Mouse (Mus musculus): ENCODE measurements around the gene Hsp90b1. TPM values are rescaled to one million over a fixed set of nuclear protein-coding genes. Genes with fewer than 3 reads are reported as not detected.

Hsp90b1 gene
- polyA plus RNA-seq, 2 experiments, result 140 to 214 TPM

GRCm38 (mm10) chr10:86705922-86706752, 828 bp upstream of the Hsp90b1 start:
- H3K36me3 ChIP-seq (replicated peaks; ENCODE audit: control insufficient read depth, insufficient read depth, low read depth), result peaks cover 23% of the 10 kb centered on the region
- peak overlapping the region; percentile 80 for H3K27ac ChIP-seq
- H3K9ac ChIP-seq (replicated peaks), result peak overlapping the region; percentile 86
- no peaks in the 10 kb centered on the region for H3K9me3 ChIP-seq (ENCODE audit: control insufficient read depth, low read length)
- peaks cover 17 to 26% of the 10 kb centered on the region in 2 experiments for H3K4me1 ChIP-seq (replicated peaks; ENCODE audit: control insufficient read depth in 2 of 2, insufficient read depth in 2 of 2, low read length in 1 of 2)
- H3K4me3 ChIP-seq (ENCODE audit: insufficient read depth in 1 of 2, low read depth in 2 of 2, low read length in 2 of 2), result peak overlapping the region; percentile 76 to 81
- peak; percentile 79 for ATAC-seq (ENCODE audit: insufficient read depth)
- TF ChIP-seq CTCF (IDR thresholded peaks at IDR 0.05; ENCODE audit: low read depth) (no peak), EP300 (IDR thresholded peaks at IDR 0.05; ENCODE audit: low read depth) (no peak)
- WGBS (ENCODE audit: insufficient replicate concordance), result 1% methylated on average over 33 of the region's 33 CpGs
- no peaks in the 10 kb centered on the region for H3K27me3 ChIP-seq (ENCODE audit: control insufficient read depth, insufficient read depth, low read length)
- DNase-seq (ENCODE audit: low read depth in 3 of 3, low spot score in 3 of 3), result peak; percentile 82 to 91 (median 83)
- H3K4me2 ChIP-seq (ENCODE audit: low read depth), result peak overlapping the region; percentile 82

DNA sequence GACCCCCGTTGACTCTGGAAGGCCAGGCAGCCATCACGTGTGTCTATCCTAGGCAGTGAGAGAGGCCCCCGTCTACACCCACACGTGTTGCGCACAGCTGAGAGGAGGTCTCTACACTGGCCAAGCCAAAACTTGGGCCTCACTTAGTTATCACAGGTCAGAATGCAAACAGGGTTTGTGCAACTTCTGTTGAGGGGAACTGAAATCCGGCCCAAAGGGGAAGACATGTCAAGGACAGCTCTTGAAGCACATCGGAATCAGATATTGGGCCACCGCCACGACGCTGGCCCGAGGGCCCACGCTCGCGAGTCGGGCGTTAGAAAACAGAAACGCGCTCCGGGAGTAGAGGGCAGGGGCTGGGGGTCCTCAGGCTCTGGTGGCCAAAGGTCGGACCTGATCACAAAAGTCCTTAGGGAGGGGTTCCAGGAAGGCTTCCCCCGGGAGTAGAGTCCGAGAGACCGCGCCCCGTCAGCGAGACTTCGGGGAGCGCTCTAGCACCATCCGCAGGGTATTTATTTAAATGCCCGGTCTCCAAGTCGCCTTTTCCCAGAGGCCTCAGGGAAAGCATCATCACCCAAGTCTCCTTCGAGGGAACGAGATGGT, 619 bp downstream of the Hsp90b1 start:
- Histone ChIP-seq H3K9me3 (ENCODE audit: control insufficient read depth, low read length) (no peaks in the 10 kb centered on the region), H3K4me1 (replicated peaks; ENCODE audit: control insufficient read depth in 2 of 2, insufficient read depth in 2 of 2, low read length in 1 of 2) (peaks cover 17 to 29% of the 10 kb centered on the region in 2 experiments), H3K27me3 (ENCODE audit: control insufficient read depth, insufficient read depth, low read length) (no peaks in the 10 kb centered on the region), H3K9ac (replicated peaks) (peak overlapping the region; percentile 85), H3K4me3 (ENCODE audit: insufficient read depth in 1 of 2, low read depth in 2 of 2, low read length in 2 of 2) (peak overlapping the region; percentile 70 to 81), H3K4me2 (ENCODE audit: low read depth) (peak overlapping the region; percentile 90), H3K27ac (peak overlapping the region; percentile 11), H3K36me3 (replicated peaks; ENCODE audit: control insufficient read depth, insufficient read depth, low read depth) (peaks cover 36% of the 10 kb centered on the region)
- WGBS (ENCODE audit: insufficient replicate concordance), result under 1% methylated on average over 33 of the region's 33 CpGs
- DNase-seq (ENCODE audit: low read depth in 3 of 3, low spot score in 3 of 3), result peak in 1 of 3 experiments; percentile 38
- no peak for TF ChIP-seq EP300 (IDR thresholded peaks at IDR 0.05; ENCODE audit: low read depth)
- TF ChIP-seq CTCF (IDR thresholded peaks at IDR 0.05; ENCODE audit: low read depth), result no peak
- ATAC-seq (ENCODE audit: insufficient read depth), result no peak; the same call in 1 of the 2 replicates

- H3K9me3 ChIP-seq (ENCODE audit: control insufficient read depth, low read length), result no peaks in the 10 kb centered on the region
- peaks cover 17 to 29% of the 10 kb centered on the region in 2 experiments for H3K4me1 ChIP-seq (replicated peaks; ENCODE audit: control insufficient read depth in 2 of 2, insufficient read depth in 2 of 2, low read length in 1 of 2)
- H3K36me3 ChIP-seq (replicated peaks; ENCODE audit: control insufficient read depth, insufficient read depth, low read depth), result peaks cover 41% of the 10 kb centered on the region
- peak overlapping the region; percentile 90 for H3K4me2 ChIP-seq (ENCODE audit: low read depth)
- peak overlapping the region; percentile 70 to 81 for H3K4me3 ChIP-seq (ENCODE audit: insufficient read depth in 1 of 2, low read depth in 2 of 2, low read length in 2 of 2)
- H3K27ac ChIP-seq, result no peak overlapping the region
- no peaks in the 10 kb centered on the region for H3K27me3 ChIP-seq (ENCODE audit: control insufficient read depth, insufficient read depth, low read length)
- TF ChIP-seq CTCF (IDR thresholded peaks at IDR 0.05; ENCODE audit: low read depth), result no peak
- no peak for TF ChIP-seq EP300 (IDR thresholded peaks at IDR 0.05; ENCODE audit: low read depth)
- H3K9ac ChIP-seq (replicated peaks), result peak overlapping the region; percentile 85
- WGBS (ENCODE audit: insufficient replicate concordance), result under 1% methylated on average over 8 of the region's 8 CpGs
- DNase-seq (ENCODE audit: low read depth in 3 of 3, low spot score in 3 of 3), result no peak
- ATAC-seq (ENCODE audit: insufficient read depth), result no peak
Observed at GRCm38 (mm10) chr10:86704141-86704540, 1.2 kb downstream of the Hsp90b1 start.

- Histone ChIP-seq H3K4me3 (ENCODE audit: insufficient read depth in 1 of 2, low read depth in 2 of 2, low read length in 2 of 2) (peak overlapping the region in 1 of 2 experiments; percentile 81; a peak in 2 of 4 replicates), H3K9ac (replicated peaks) (peak overlapping the region; percentile 85), H3K36me3 (replicated peaks; ENCODE audit: control insufficient read depth, insufficient read depth, low read depth) (peaks cover 47% of the 10 kb centered on the region), H3K27me3 (ENCODE audit: control insufficient read depth, insufficient read depth, low read length) (no peaks in the 10 kb centered on the region), H3K9me3 (ENCODE audit: control insufficient read depth, low read length) (no peaks in the 10 kb centered on the region), H3K4me2 (ENCODE audit: low read depth) (peak overlapping the region; percentile 90), H3K27ac (no peak overlapping the region), H3K4me1 (replicated peaks; ENCODE audit: control insufficient read depth in 2 of 2, insufficient read depth in 2 of 2, low read length in 1 of 2) (peaks cover 17 to 29% of the 10 kb centered on the region in 2 experiments)
- TF ChIP-seq EP300 (IDR thresholded peaks at IDR 0.05; ENCODE audit: low read depth) (no peak), CTCF (IDR thresholded peaks at IDR 0.05; ENCODE audit: low read depth) (no peak)
- 58% methylated on average over 4 of the region's 4 CpGs for WGBS (ENCODE audit: insufficient replicate concordance)
- no peak for ATAC-seq (ENCODE audit: insufficient read depth)
- DNase-seq (ENCODE audit: low read depth in 3 of 3, low spot score in 3 of 3), result no peak
Observed at GRCm38 (mm10) chr10:86703375-86703774, 1.9 kb downstream of the Hsp90b1 start.

All from liver, embryonic 14.5 days (tissue).